Mouse (Mus musculus): ENCODE measurements at regions not wholly inside any gene's neighbourhood (a gene's known extent, or its start where the extent isn't known, plus 50 kb on each side); places are given as distances from the start of the nearest gene placed in this dataset.

GRCm38 (mm10) chrX:9777498-9777897 lies 69.2 kb upstream of the Hypm start:
- DNase-seq (ENCODE audit: low spot score) = no peak
- TF ChIP-seq POLR2A (IDR thresholded peaks at IDR 0.05; ENCODE audit: borderline replicate concordance, extremely low read depth, insufficient read depth, insufficient read length) = no peak

DNA sequence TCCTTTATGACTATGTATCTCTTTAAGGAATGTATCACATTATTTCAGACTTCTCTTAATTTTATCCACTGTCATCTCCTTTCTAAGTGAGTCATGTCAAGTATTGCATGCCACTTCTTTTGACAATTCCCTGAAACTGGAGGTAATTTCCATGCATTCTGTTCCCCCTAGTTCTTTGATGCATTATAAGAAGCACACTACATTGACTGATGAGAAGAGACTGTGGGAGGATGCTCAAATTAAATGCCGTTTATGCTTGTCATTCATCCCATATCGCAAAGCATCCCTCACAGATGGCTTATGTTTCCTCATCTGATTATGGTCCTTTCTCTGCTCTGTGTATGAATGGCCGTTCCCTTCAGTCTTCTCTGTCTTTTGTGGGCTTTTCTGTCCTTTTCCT lies 57.2 kb upstream of the Hypm start:
- no peak overlapping the region for H3K9ac ChIP-seq (ENCODE audit: low read depth, low read length, severe bottlenecking)
- no peak overlapping the region for H3K27ac ChIP-seq (replicated peaks; ENCODE audit: low read depth, low read length)
- DNase-seq (ENCODE audit: low spot score) (no peak), ATAC-seq (ENCODE audit: low FRiP score, low read depth) (no peak)
- no peaks in the 10 kb centered on the region for H3K4me1 ChIP-seq (ENCODE audit: control insufficient read depth, insufficient read depth, low read length)
- TF ChIP-seq POLR2A (IDR thresholded peaks at IDR 0.05; ENCODE audit: borderline replicate concordance, extremely low read depth, insufficient read depth, insufficient read length) = no peak
- H3K4me2 ChIP-seq (replicated peaks; ENCODE audit: low read depth, low read length, severe bottlenecking) = no peak overlapping the region
- WGBS = 81% methylated on average over 3 of the region's 3 CpGs
- H3K27me3 ChIP-seq (ENCODE audit: control insufficient read depth, insufficient read depth, low read length) = no peaks in the 10 kb centered on the region
- H3K36me3 ChIP-seq (ENCODE audit: control insufficient read depth, insufficient read depth, low read length) = no peaks in the 10 kb centered on the region
- no peak overlapping the region for H3K4me3 ChIP-seq (replicated peaks; ENCODE audit: low read length)
- H3K9me3 ChIP-seq (ENCODE audit: control insufficient read depth, low read length) = no peaks in the 10 kb centered on the region

More at GRCm38 (mm10) chrX:9777498-9777897, 69.2 kb upstream of the Hypm start:
- H3K4me1 ChIP-seq (ENCODE audit: control insufficient read depth, insufficient read depth, low read length) = no peaks in the 10 kb centered on the region
- no peaks in the 10 kb centered on the region for H3K27me3 ChIP-seq (ENCODE audit: control insufficient read depth, insufficient read depth, low read length)
- ATAC-seq (ENCODE audit: low FRiP score, low read depth) = no peak
- WGBS = 84% methylated on average over 4 of the region's 4 CpGs
- no peak overlapping the region for H3K4me3 ChIP-seq (replicated peaks; ENCODE audit: low read length)
- H3K9ac ChIP-seq (ENCODE audit: low read depth, low read length, severe bottlenecking) = no peak overlapping the region
- H3K4me2 ChIP-seq (replicated peaks; ENCODE audit: low read depth, low read length, severe bottlenecking) = no peak overlapping the region
- H3K36me3 ChIP-seq (ENCODE audit: control insufficient read depth, insufficient read depth, low read length) = no peaks in the 10 kb centered on the region
- H3K27ac ChIP-seq (replicated peaks; ENCODE audit: low read depth, low read length) = no peak overlapping the region
- no peaks in the 10 kb centered on the region for H3K9me3 ChIP-seq (ENCODE audit: control insufficient read depth, low read length)
